Mouse (Mus musculus): ENCODE measurements around the gene Otop2.

Otop2 gene

DNA sequence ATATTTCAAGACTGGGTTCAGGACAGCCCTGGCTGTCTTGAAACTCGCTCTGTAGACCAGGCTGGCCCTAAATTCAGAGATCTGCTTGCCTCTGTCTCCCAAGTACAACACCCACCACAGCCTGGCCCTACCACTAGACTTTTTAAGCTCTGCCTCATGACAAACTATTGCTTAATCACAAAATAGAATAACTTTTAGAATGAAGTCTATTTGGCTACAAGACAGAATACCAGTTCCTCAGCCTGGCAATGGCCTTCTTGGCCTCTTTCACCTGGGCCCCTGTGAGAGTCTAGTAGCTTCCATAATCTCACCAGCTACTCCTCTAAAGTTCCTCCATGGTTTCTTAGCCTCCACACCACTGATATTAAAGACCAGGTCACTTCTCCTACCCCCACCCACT, 16.6 kb upstream of the Otop2 start:
- in situ Hi-C loops (cut with MboI; ENCODE audit: low pct_unique_long_range_greater_than_20kb in 1 of 2, low sequenced_read_pairs in 2 of 2, unreplicated experiment in 1 of 2) = no loop called here

GRCm38 (mm10) chr11:115290919-115291318, 16.0 kb upstream of the Otop2 start:
- in situ Hi-C loops (cut with MboI; ENCODE audit: low pct_unique_long_range_greater_than_20kb in 1 of 2, low sequenced_read_pairs in 2 of 2, unreplicated experiment in 1 of 2) = no loop called here

DNA sequence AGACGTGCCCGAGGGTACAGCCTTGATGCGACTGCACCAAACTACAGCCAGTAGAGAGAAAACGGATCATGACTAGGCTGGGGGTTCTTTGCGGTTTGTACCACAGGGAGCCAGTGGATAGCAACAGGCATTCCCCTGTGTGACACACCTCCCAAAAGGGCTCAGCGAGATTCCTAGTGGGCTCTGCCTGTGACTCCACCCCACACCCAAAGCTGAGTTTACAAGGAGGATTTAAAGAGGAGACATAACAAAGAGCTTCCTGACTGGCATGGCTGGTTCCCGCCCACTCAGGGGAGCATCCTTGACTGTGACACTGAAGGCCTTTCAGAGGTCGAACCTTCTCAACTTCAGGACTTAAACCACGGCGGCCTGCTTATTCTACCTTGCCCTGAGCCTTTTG, 15.5 kb upstream of the Otop2 start:
- in situ Hi-C loops (cut with MboI; ENCODE audit: low pct_unique_long_range_greater_than_20kb in 1 of 2, low sequenced_read_pairs in 2 of 2, unreplicated experiment in 1 of 2) = no loop called here

- in situ Hi-C loops (cut with MboI; ENCODE audit: low pct_unique_long_range_greater_than_20kb in 1 of 2, low sequenced_read_pairs in 2 of 2, unreplicated experiment in 1 of 2) = no loop called here
Observed at GRCm38 (mm10) chr11:115292631-115293375, 14.2 kb upstream of the Otop2 start.

DNA sequence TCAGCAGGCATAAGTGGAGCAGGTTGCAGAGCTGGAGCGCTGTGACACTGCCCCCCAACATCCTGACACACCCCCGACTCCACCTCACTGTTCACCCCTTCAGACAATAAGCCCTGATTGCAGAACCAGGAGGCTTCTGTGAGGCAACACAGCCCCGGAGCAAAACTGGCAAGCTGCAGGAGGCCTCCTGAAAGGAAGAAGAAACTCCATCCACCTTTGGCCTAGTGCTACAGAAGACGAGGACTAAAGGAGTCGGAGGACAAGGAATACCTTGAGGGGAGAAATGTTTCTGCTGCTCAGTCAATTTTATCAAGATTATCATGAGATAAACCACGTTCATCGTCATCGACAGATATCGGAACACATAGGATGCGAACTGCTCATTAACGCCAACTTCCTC, 11.0 kb upstream of the Otop2 start:
- in situ Hi-C loops (cut with MboI; ENCODE audit: low pct_unique_long_range_greater_than_20kb in 1 of 2, low sequenced_read_pairs in 2 of 2, unreplicated experiment in 1 of 2) = no loop called here

- in situ Hi-C loops (cut with MboI; ENCODE audit: low pct_unique_long_range_greater_than_20kb in 1 of 2, low sequenced_read_pairs in 2 of 2, unreplicated experiment in 1 of 2) = no loop called here
Observed at GRCm38 (mm10) chr11:115296471-115297210, 10.3 kb upstream of the Otop2 start.

GRCm38 (mm10) chr11:115297214-115297826, 9.6 kb upstream of the Otop2 start, which contains the start of gene Fads6:
Fads6 (minus strand) TSS chr11:115297663.
- in situ Hi-C loops (cut with MboI; ENCODE audit: low pct_unique_long_range_greater_than_20kb in 1 of 2, low sequenced_read_pairs in 2 of 2, unreplicated experiment in 1 of 2) = no loop called here

DNA sequence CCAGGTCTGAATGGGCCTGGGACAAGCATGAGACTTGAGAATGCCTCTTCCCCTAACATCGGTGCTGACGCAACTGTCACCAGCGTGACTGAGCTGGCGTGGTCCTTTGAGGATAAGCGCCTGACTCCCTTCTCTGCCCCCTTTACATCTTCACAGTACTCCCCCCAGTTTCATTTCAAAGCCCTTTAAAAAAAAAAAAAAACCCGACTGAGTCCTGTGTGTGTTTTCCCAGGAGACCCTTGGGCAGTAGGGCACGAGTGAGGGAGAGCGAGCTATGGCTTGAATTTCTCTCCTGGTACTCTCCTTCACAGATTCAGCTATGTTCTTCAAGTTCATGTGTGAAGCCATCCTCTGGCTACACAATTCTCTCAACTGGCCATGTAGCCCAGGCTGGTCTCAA, 8.8 kb upstream of the Otop2 start:
- in situ Hi-C loops (cut with MboI; ENCODE audit: low pct_unique_long_range_greater_than_20kb in 1 of 2, low sequenced_read_pairs in 2 of 2, unreplicated experiment in 1 of 2) = no loop called here

- in situ Hi-C loops (cut with MboI; ENCODE audit: low pct_unique_long_range_greater_than_20kb in 1 of 2, low sequenced_read_pairs in 2 of 2, unreplicated experiment in 1 of 2) = no loop called here
Observed at GRCm38 (mm10) chr11:115300745-115301144, 6.2 kb upstream of the Otop2 start.

DNA sequence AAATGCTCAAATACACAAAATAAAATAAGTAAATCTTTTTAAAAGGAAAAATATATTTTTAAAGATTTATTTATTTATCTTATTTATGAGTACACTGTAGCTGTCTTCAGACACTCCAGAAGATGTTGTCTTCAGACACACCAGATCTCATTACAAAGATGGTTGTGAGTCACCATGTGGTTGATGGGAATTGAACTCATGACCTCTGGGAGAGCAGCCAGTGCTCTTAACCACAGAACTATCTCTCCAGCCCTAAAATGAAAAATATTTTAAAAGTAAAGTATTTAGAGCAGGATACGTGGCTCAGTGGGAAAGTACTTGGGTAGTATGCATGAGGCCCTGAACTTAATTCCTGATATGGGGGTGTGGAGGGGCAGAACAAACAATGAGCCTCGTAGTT, 5.6 kb upstream of the Otop2 start:
- in situ Hi-C loops (cut with MboI; ENCODE audit: low pct_unique_long_range_greater_than_20kb in 1 of 2, low sequenced_read_pairs in 2 of 2, unreplicated experiment in 1 of 2) = no loop called here

- in situ Hi-C loops (cut with MboI; ENCODE audit: low pct_unique_long_range_greater_than_20kb in 1 of 2, low sequenced_read_pairs in 2 of 2, unreplicated experiment in 1 of 2) = no loop called here
Observed at GRCm38 (mm10) chr11:115303167-115303566, 3.8 kb upstream of the Otop2 start.

DNA sequence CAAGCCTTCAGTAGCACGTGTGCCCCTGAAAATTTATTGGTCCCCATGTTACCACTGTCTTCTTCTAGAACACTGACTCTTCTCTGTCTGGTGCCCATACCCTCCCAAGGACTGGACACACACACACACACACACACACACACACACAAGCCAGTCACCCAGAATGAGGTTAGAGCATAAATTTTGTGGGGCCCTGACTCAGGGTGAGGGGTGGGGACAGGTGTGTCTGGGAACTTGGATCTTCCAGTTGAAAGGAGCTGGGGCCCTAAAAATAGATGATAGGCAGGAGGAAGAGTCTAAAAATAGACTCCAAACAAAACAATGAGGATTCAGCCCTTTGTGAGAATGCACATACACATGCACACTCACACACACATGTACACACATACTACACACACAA, 1.8 kb downstream of the Otop2 start:
- in situ Hi-C loops (cut with MboI; ENCODE audit: low pct_unique_long_range_greater_than_20kb in 1 of 2, low sequenced_read_pairs in 2 of 2, unreplicated experiment in 1 of 2) = no loop called here

DNA sequence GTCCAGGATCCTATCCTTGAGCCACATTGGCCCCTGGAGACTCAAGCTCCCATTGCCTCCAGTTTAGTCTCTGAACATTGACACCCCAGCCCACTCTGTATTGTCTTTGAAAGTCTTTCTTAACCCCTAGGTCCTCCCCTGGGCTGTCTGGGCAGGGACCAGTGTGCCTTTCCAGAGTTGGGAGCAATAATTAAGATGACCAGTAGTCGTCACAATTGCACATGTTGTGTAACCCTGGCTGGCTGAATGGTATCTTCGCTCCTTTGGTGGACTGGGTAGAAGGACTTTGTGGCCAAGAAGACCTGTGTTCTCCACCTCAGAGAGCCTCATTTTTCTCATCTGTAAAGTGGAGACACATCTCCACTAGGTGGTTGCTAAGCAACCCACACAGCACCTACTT, 7.3 kb downstream of the Otop2 start:
- in situ Hi-C loops (cut with MboI; ENCODE audit: low pct_unique_long_range_greater_than_20kb in 1 of 2, low sequenced_read_pairs in 2 of 2, unreplicated experiment in 1 of 2) = no loop called here

DNA sequence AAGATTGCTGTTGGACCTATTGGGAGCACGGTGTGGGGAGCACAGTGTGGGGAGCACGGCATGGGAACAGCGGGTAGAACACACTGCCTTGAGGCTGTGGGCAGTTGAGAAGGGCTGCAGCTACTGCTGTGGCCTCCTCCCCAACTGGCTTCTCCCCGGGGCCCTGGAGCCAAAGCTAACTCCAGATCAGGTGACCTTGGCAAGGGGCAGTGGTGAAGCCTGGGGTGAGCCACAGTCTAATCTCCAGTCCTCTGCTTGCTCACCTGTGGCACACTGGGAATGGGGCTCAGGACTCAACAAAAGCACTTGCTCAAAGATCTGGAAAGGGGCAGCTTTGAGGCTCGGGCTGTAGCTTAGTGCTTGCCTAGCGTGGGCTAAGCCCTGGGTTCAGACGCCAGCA, 10.2 kb downstream of the Otop2 start:
- in situ Hi-C loops (cut with MboI; ENCODE audit: low pct_unique_long_range_greater_than_20kb in 1 of 2, low sequenced_read_pairs in 2 of 2, unreplicated experiment in 1 of 2) = no loop called here

- in situ Hi-C loops (cut with MboI; ENCODE audit: low pct_unique_long_range_greater_than_20kb in 1 of 2, low sequenced_read_pairs in 2 of 2, unreplicated experiment in 1 of 2) = no loop called here
Observed at GRCm38 (mm10) chr11:115318245-115319027, 11.5 kb downstream of the Otop2 start.

DNA sequence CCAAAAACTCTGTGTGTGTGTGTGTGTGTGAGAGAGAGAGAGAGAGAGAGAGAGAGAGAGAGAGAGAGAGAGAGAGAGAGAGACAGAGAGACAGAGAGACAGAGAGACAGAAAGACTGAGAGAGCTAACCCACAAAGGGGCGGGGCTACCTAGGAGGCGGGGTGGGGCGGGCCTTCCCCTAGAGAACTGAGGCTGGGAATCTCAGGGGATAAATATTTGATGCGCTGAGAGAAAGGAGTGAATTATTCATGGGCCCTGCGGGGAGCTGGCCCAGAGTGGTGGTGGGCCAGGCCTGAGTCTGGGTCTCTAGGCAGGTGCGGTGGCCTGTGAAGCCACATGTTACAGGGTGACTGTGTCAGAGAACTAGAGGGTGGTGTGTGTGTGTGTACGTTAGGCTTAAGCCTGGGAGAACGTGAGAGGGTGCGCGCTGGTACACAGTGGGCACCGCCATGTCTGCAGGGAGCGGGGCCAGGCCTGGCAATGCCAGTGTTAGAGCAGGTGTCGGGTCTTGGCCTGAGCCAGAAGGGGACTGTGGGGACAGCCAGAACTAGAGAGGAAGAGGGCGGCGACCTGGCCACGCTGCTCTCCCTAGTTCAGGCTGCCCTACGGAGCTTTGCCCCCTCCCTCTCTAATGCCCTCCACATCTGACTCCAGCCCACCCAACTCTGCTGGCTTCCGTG, 12.9 kb downstream of the Otop2 start:
- in situ Hi-C loops (cut with MboI; ENCODE audit: low pct_unique_long_range_greater_than_20kb in 1 of 2, low sequenced_read_pairs in 2 of 2, unreplicated experiment in 1 of 2) = loop anchor here in 1 of 2 experiments (5.0 kb wide), 1 partner anchor 37 kb away; no protein-coding TSS in a partner anchor

GRCm38 (mm10) chr11:115321906-115322693, 15.1 kb downstream of the Otop2 start, which contains the start of gene Ush1g:
Ush1g (minus strand) TSS chr11:115322041.
- in situ Hi-C loops (cut with MboI; ENCODE audit: low pct_unique_long_range_greater_than_20kb in 1 of 2, low sequenced_read_pairs in 2 of 2, unreplicated experiment in 1 of 2) = loop anchor here in 1 of 2 experiments (5.0 kb wide), 1 partner anchor 35 kb away; no protein-coding TSS in a partner anchor

Measured in mouse embryonic stem cell (cell line).